Mouse (Mus musculus) small intestine, adult 2 months (tissue): ENCODE results near the gene Itga4. TPM values are rescaled to one million over a fixed set of nuclear protein-coding genes. Genes with fewer than 3 reads are reported as not detected.

Experiments
- H3K27ac ChIP-seq: fragments of 200-500 bp; 2 replicates; pipeline ENCODE4 v1.5.1; 2012; ENCODE audit warnings: low read depth, low read length, control low read depth, inconsistent platforms; ENCODE audit not compliant: insufficient read depth
- H3K27me3 ChIP-seq: fragments of 200-500 bp; 2 replicates; pipeline ENCODE4 v1.6.1; 2012; ENCODE audit warnings: mild to moderate bottlenecking, moderate library complexity, low read length, inconsistent platforms; ENCODE audit not compliant: control insufficient read depth, insufficient read depth
- H3K36me3 ChIP-seq: fragments of 200-500 bp; 2 replicates; pipeline ENCODE4 v1.6.1; 2012; ENCODE audit warnings: mild to moderate bottlenecking, low read length, control low read depth, inconsistent platforms; ENCODE audit not compliant: control insufficient read depth, insufficient read depth
- H3K4me1 ChIP-seq: fragments of 200-500 bp; 2 replicates; pipeline ENCODE4 v1.6.1; 2012; ENCODE audit warnings: low read length, inconsistent platforms, mixed read lengths; ENCODE audit not compliant: control insufficient read depth, insufficient read depth, insufficient read length
- H3K4me3 ChIP-seq: fragments of 200-500 bp; 2 replicates; pipeline ENCODE4 v1.5.1; 2012; ENCODE audit warnings: low read depth, mild to moderate bottlenecking, control low read depth, inconsistent platforms, low read length, moderate library complexity
- CTCF ChIP-seq: fragments of 200-500 bp; IDR thresholded peaks from 2 replicates; pipeline ENCODE4 v1.5.1; 2012; ENCODE audit warnings: low read depth, mild to moderate bottlenecking, control low read depth, inconsistent platforms, low read length, moderate library complexity, mixed read lengths; ENCODE audit not compliant: insufficient replicate concordance, insufficient read length; ENCODE audit errors: extremely low read depth
- POLR2A ChIP-seq: fragments of 200-500 bp; IDR thresholded peaks from 2 replicates; pipeline ENCODE4 v1.6.1; 2012; ENCODE audit warnings: low read depth, mild to moderate bottlenecking, control low read depth, inconsistent platforms, low read length, moderate library complexity
- WGBS: fragments of 180-500 bp; shearing (Covaris S2); methylation state at CpG from one replicate; pipeline ENCODE4 v1.1.7; 2018; 5-methylcytosine and 5-hydroxymethylcytosine counted together
- polyA plus RNA-seq: library from polyadenylated mRNA; depleted of rRNA; stranded (reverse); fragments of >200 nt; gene quantifications from 2 replicates; pipeline ENCODE4 v1.2.3, GENCODE M21; 2012

Itga4 gene
- polyA plus RNA-seq, 1 experiment = 3.9 TPM

DNA sequence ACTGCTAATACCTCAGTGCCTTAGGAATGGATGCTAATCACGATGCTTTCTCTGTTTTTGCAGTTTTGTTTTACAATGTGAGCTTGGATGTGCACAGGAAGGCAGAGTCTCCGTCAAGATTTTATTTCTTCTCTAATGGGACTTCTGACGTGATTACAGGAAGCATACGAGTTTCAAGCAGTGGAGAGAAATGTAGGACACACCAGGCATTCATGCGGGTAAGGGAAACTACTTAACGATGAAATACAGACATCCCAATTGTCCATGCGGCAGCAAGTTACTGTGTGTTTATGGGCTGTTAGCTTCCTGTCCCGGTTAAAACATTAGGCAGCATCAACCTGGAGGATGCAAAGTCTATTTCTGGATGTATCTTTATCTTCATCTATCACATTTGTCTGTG, 36.7 kb downstream of the Itga4 start:
- Histone ChIP-seq H3K36me3 (peaks cover 4% of the 10 kb centered on the region; the same call in 1 of the 2 replicates), H3K27me3 (no peaks in the 10 kb centered on the region), H3K4me1 (no peaks in the 10 kb centered on the region), H3K4me3 (no peak overlapping the region), H3K27ac (no peak overlapping the region)
- no peak for TF ChIP-seq CTCF
- TF ChIP-seq POLR2A = no peak
- WGBS = 82% methylated on average over 8 of the region's 8 CpGs

DNA sequence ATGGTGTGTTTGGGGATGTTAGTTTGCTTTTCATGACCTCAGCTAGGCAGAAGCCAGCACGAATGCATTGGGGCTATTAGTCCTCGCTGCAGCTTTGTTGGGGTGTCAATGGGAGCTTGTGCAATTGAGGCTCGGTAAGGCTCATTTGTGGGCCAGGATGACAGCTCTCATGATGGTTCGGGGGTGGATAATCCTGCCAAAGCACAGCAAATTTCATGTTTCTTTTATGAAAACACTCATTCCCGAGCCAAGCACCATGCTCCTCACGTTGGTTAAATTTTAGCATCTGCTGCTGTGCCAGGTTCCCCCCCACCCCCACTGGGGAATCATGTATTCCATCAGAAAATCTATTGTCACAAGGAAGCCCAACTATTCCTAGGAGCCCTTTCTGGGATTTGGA, 37.2 kb downstream of the Itga4 start:
- Histone ChIP-seq H3K27me3 (no peaks in the 10 kb centered on the region), H3K27ac (no peak overlapping the region), H3K4me1 (no peaks in the 10 kb centered on the region), H3K36me3 (peaks cover 4% of the 10 kb centered on the region; the same call in 1 of the 2 replicates), H3K4me3 (no peak overlapping the region)
- no peak for TF ChIP-seq CTCF
- TF ChIP-seq POLR2A = no peak
- 74% methylated on average over 6 of the region's 6 CpGs for WGBS

DNA sequence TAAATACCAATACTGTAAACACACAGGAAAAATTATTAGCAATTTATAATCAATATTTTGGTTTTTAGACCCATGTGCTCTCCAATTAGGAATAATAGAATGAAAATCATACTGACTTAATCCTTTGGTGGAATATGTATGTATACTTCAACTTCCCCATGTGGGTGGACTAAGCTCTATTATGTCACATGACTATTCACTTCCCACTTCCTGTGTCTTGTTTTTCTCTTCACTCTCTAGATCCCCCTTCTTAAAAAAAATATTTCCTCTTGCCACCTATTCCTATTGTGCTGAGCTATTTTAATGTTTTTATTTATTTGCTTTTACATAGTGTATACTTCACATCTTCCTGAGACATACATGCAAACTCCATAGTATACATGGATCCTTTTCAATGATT, 47.2 kb downstream of the Itga4 start:
- TF ChIP-seq CTCF (no peak), POLR2A (no peak)
- Histone ChIP-seq H3K4me3 (no peak overlapping the region), H3K27me3 (no peaks in the 10 kb centered on the region)

DNA sequence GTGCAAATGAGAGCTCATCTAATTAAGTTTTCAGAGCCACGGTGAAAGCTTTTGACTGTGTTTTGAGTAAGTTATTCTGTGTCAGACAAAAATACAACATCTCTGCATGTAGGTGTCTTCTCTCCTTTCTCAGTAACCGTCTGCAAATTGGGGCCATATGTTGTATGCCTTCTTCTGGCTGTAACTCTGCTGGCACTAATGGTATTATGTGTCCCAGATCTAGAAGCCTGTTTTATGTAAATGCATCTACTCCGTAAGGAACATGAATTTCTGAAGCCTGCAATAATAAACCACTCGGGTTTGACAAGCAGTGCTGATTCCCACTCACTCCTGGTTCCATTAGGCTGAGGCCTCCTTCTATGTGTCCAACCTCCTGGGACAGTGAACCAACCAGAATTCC, 52.3 kb downstream of the Itga4 start:
- WGBS = 80% methylated on average over 4 of the region's 4 CpGs

More for the DNA sequence above, 47.2 kb downstream of the Itga4 start:
- Histone ChIP-seq H3K27ac (no peak overlapping the region), H3K36me3 (no peaks in the 10 kb centered on the region), H3K4me1 (no peaks in the 10 kb centered on the region)

DNA sequence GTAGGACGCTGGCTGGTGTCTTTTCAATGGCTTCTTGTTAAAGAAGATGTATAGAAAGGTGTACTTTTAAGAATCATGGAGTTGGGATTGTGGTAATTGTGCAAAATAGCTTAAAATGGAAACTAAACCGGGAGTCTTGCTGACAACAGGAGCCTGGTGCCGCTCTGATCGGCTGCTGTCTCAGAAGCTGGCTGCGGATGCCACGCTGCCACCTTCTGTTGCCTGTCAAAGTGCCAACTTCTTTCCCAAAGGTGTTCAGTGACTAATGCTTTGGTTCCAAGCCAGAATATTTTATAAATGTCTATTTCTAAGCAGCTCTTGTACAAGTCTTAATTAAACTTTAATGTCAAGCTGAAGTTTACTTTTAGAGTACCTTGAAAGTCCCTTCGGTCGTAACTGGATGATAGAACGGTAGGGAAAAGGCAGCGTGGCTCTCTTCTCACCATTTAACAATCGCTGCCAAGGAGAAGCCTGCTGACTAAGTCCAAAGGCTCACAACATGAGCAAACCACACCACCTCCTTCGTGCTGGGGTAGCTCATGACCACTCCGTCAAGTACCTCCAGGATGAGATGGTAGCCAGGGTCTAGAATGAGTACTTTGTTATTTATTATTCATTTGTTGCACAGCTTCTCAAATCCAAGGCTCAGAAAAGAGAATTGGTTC, 54.4 kb downstream of the Itga4 start:
- no peaks in the 10 kb centered on the region for H3K4me1 ChIP-seq
- WGBS = 85% methylated on average over 13 of the region's 13 CpGs
- TF ChIP-seq CTCF = no peak
- no peak for TF ChIP-seq POLR2A
- H3K27ac ChIP-seq = no peak overlapping the region
- H3K4me3 ChIP-seq = no peak overlapping the region
- no peaks in the 10 kb centered on the region; the same call in 1 of the 2 replicates for H3K36me3 ChIP-seq
- no peaks in the 10 kb centered on the region for H3K27me3 ChIP-seq

More for the DNA sequence above, 52.3 kb downstream of the Itga4 start:
- no peak overlapping the region for H3K27ac ChIP-seq
- TF ChIP-seq CTCF (no peak), POLR2A (no peak)
- H3K4me3 ChIP-seq = no peak overlapping the region
- no peaks in the 10 kb centered on the region for H3K27me3 ChIP-seq
- no peaks in the 10 kb centered on the region for H3K4me1 ChIP-seq
- H3K36me3 ChIP-seq = no peaks in the 10 kb centered on the region; the same call in 1 of the 2 replicates

DNA sequence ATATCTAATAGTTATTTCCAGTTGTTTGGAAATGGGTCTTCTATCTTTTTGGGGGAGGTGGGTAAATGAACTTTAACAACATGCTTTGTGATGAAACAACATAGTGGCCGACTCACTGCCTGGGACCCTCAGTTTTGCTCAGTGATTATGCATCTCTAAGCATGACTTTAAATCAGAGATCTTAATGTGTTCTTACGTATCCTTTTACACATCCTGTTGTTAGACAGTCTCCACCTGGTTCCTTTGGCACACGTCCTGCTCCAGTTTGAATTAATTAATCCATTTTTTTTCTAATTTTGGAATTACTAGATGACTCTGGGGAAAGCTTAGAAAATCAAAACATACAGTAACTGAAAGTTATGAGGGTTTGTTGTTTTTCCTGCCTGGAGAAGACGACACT, 57.3 kb downstream of the Itga4 start:
- H3K4me1 ChIP-seq = no peaks in the 10 kb centered on the region
- no peak overlapping the region for H3K4me3 ChIP-seq
- H3K27me3 ChIP-seq = no peaks in the 10 kb centered on the region
- TF ChIP-seq POLR2A (no peak), CTCF (no peak)
- 74% methylated on average over 4 of the region's 4 CpGs for WGBS
- H3K36me3 ChIP-seq = no peaks in the 10 kb centered on the region; the same call in 1 of the 2 replicates
- H3K27ac ChIP-seq = no peak overlapping the region

DNA sequence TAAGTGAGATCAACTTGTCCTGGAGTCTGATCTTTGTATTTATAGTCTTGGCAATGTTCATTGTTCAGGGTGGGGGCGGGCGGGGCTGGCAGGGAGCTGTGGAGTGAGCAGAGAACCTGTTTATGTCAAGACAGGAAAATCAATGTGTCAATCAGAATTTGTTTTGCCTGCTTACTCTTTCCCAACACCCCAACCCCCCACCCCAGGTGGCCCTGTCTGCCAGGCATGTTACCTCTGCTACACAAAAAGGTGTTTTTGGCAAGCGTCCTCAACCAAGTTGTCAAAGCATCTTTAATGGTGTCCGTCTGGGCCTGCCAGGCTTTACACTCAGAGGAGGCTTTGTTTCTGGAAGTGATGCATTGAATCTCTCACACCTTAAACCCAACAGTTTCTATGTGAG, 59.9 kb downstream of the Itga4 start:
- no peak overlapping the region for H3K27ac ChIP-seq
- no peaks in the 10 kb centered on the region for H3K36me3 ChIP-seq
- no peak overlapping the region for H3K4me3 ChIP-seq
- TF ChIP-seq POLR2A = no peak
- no peak for TF ChIP-seq CTCF
- H3K4me1 ChIP-seq = no peaks in the 10 kb centered on the region
- WGBS = 86% methylated on average over 4 of the region's 4 CpGs
- H3K27me3 ChIP-seq = no peaks in the 10 kb centered on the region
